Mouse (Mus musculus) cortical plate, adult 2 months (tissue): ENCODE measurements around the gene Slc8a1.

Experiments
- CTCF ChIP-seq: fragments of 200-500 bp; IDR thresholded peaks from 2 replicates; pipeline ENCODE4 v1.5.1; 2011; ENCODE audit warnings: mild to moderate bottlenecking, control low read depth, low read length; ENCODE audit not compliant: insufficient read depth; ENCODE audit errors: extremely low read depth
- POLR2A ChIP-seq: fragments of 200-500 bp; IDR thresholded peaks from 2 replicates; pipeline ENCODE4 v1.6.1; 2011; ENCODE audit warnings: mild to moderate bottlenecking, low read length, control low read depth; ENCODE audit not compliant: insufficient read depth; ENCODE audit errors: extremely low read depth

- no peak for TF ChIP-seq CTCF
- no peak for TF ChIP-seq POLR2A
These were observed 8.3 kb downstream of the Slc8a1 start for GRCm38 (mm10) chr17:81729891-81730290.
